Mouse (Mus musculus) neural tube, embryonic 14.5 days (tissue): ENCODE results near the gene Gnat1. TPM values are rescaled to one million over a fixed set of nuclear protein-coding genes. Genes with fewer than 3 reads are reported as not detected.

Experiments
- ATAC-seq: fragments of 200-750 bp; cut with Nextera tagmentation; 2 replicates; pipeline ENCODE4 v1.8.0; 2017; ENCODE audit warnings: low read depth, mild to moderate bottlenecking, moderate TSS enrichment, moderate library complexity
- H3K27ac ChIP-seq: fragments of 300-500 bp; sonication (generic); 2 replicates; pipeline ENCODE4 v1.5.1; 2014; ENCODE audit warnings: low read depth, mild to moderate bottlenecking, control low read depth, low read length, moderate library complexity, mixed read lengths
- H3K27me3 ChIP-seq: fragments of 300-500 bp; sonication (generic); 2 replicates; pipeline ENCODE4 v1.6.1; 2014; ENCODE audit warnings: low read length; ENCODE audit not compliant: control insufficient read depth, insufficient read depth
- H3K36me3 ChIP-seq: fragments of 300-500 bp; sonication (generic); 2 replicates; pipeline ENCODE4 v1.6.1; 2014; ENCODE audit warnings: low read length, mixed read lengths; ENCODE audit not compliant: control insufficient read depth, insufficient read depth
- H3K4me1 ChIP-seq: fragments of 300-500 bp; sonication (generic); 2 replicates; pipeline ENCODE4 v1.6.1; 2014; ENCODE audit warnings: low read length; ENCODE audit not compliant: control insufficient read depth, insufficient read depth
- H3K4me2 ChIP-seq: fragments of 300-500 bp; sonication (generic); 2 replicates; pipeline ENCODE4 v1.6.1; 2014; ENCODE audit warnings: mild to moderate bottlenecking, low read depth, low read length, control low read depth
- H3K4me3 ChIP-seq: fragments of 300-500 bp; sonication (generic); 2 replicates; pipeline ENCODE4 v1.5.1; 2014; ENCODE audit warnings: low read depth, low read length, control low read depth, mixed read lengths
- H3K9ac ChIP-seq: fragments of 300-500 bp; sonication (generic); replicated peaks from 2 replicates; pipeline ENCODE4 v1.6.1; 2014; ENCODE audit warnings: low read depth, mild to moderate bottlenecking, control low read depth, low read length, mixed read lengths
- H3K9me3 ChIP-seq: fragments of 300-500 bp; sonication (generic); 2 replicates; pipeline ENCODE4 v1.6.1; 2016; ENCODE audit warnings: low read length; ENCODE audit not compliant: control insufficient read depth
- WGBS: fragments of 180-500 bp; shearing (Covaris S2); extraction: QIAGEN DNeasy Blood & Tissue Kit; methylation state at CpG from one replicate; pipeline ENCODE4 v1.1.7; 2014; 5-methylcytosine and 5-hydroxymethylcytosine counted together
- polyA plus RNA-seq: library from polyadenylated mRNA; unstranded; fragments of >200 nt; fragmentation: Nextera tagmentation; extraction: Ambion mirVana; gene quantifications from 2 replicates; pipeline ENCODE4 v1.2.1, GENCODE M21; 2014

Gnat1 gene
- polyA plus RNA-seq, 1 experiment from 2014 or later = 2.7 TPM

DNA sequence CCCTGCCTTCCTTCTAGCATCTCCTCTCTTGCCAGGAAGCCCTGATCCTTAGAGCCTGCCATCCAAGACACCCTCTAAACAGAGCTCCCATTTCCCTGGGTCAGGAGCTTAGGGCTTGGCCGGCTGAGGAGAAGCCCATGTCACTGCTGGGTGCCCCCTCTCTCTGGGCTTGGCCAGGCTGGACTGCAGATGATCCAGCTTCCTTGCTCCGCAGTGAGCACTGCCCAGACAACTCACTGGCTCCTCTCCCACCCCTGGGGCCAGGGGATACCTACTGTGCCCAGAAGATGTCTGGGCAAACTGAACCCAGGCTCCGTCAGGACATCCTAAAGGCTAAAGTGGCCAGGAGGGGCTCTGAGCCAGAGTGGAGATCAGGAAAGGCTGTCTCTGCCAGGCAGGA, 19.6 kb downstream of the Gnat1 start:
- Histone ChIP-seq H3K4me2 (no peak overlapping the region), H3K36me3 (no peaks in the 10 kb centered on the region), H3K9me3 (no peaks in the 10 kb centered on the region), H3K27ac (peak overlapping the region; percentile 36; the same call in 1 of the 2 replicates), H3K9ac (no peak overlapping the region), H3K4me3 (no peak overlapping the region), H3K4me1 (peaks cover 8% of the 10 kb centered on the region), H3K27me3 (no peaks in the 10 kb centered on the region)
- 66% methylated on average over 3 of the region's 3 CpGs for WGBS
- peak; percentile 10; the same call in 1 of the 2 replicates for ATAC-seq

DNA sequence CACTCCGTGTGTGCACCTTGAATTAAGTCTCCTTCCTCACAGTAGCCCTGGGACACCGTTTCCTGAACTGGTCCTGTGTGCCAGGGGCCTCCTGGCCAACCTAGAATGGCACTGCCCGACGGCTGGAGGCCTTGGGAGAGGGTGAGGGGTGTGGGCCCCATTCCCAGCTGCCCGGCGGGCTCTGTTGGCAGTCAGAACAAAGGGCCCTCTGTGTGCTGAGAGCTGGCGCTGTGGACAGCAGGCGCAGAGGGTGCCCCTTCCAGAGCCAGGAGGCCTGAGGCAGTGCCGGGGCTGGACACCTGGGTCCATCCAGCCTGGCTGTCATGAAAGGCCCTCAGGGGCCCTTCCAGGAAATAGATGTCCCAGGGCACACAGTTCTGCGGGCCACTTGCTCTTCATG, 20.0 kb downstream of the Gnat1 start:
- peak overlapping the region; percentile 36; the same call in 1 of the 2 replicates for H3K27ac ChIP-seq
- H3K9ac ChIP-seq = no peak overlapping the region
- H3K27me3 ChIP-seq = no peaks in the 10 kb centered on the region
- no peaks in the 10 kb centered on the region for H3K9me3 ChIP-seq
- no peak overlapping the region for H3K4me3 ChIP-seq
- 61% methylated on average over 10 of the region's 10 CpGs for WGBS
- no peak overlapping the region for H3K4me2 ChIP-seq
- no peaks in the 10 kb centered on the region for H3K36me3 ChIP-seq
- peaks cover 8% of the 10 kb centered on the region for H3K4me1 ChIP-seq
- peak; percentile 59; the same call in 1 of the 2 replicates for ATAC-seq

DNA sequence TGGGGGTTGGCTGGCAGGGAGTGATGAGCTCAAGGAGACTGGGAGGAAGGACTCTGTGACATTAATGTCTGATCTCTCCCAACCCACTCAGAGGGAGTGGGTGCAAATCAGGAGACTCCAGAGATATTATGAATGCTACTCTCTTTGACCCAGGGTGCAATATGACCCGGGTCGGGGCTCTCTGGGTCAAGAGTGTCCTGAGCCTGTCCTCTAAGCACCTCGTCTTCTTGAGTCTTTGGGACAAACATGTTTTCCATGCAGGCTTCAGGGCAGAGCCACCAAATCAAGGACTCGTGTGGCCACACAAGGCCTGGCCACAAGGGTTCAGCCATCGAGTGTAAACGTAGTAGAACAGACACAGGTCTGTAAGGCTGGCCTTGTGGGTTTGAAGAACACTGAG, 21.4 kb downstream of the Gnat1 start:
- no peak overlapping the region for H3K4me2 ChIP-seq
- no peaks in the 10 kb centered on the region for H3K36me3 ChIP-seq
- no peak overlapping the region for H3K4me3 ChIP-seq
- ATAC-seq = no peak
- H3K27ac ChIP-seq = no peak overlapping the region
- H3K9ac ChIP-seq = no peak overlapping the region
- 89% methylated on average over 6 of the region's 6 CpGs for WGBS
- H3K4me1 ChIP-seq = peaks cover 4% of the 10 kb centered on the region; the same call in 1 of the 2 replicates
- H3K27me3 ChIP-seq = no peaks in the 10 kb centered on the region
- no peaks in the 10 kb centered on the region for H3K9me3 ChIP-seq

DNA sequence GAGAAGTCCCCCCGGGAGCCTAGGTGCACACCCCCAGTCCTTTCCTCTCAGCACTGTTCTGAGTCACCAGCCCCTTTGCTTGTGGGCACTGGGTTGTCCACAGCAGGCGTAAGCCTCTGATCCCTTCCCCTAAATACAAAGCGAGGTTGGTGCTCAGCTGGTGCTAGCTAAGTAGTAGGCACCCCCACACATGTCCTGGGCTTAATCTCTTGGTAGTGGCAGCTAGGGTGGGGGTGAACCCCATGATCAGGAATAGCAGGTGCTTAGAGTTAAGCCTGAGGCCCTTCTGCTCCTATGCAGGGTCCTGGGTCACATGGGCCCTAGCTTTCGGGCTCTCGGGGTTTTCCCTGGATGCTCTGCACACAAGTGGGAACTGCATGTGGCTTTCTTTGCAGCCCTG, 22.4 kb downstream of the Gnat1 start:
- Histone ChIP-seq H3K4me3 (no peak overlapping the region), H3K4me2 (no peak overlapping the region), H3K9me3 (no peaks in the 10 kb centered on the region), H3K9ac (no peak overlapping the region), H3K36me3 (no peaks in the 10 kb centered on the region), H3K4me1 (peaks cover 4% of the 10 kb centered on the region; the same call in 1 of the 2 replicates), H3K27ac (no peak overlapping the region), H3K27me3 (no peaks in the 10 kb centered on the region)
- WGBS = 95% methylated on average over 5 of the region's 5 CpGs
- ATAC-seq = no peak

DNA sequence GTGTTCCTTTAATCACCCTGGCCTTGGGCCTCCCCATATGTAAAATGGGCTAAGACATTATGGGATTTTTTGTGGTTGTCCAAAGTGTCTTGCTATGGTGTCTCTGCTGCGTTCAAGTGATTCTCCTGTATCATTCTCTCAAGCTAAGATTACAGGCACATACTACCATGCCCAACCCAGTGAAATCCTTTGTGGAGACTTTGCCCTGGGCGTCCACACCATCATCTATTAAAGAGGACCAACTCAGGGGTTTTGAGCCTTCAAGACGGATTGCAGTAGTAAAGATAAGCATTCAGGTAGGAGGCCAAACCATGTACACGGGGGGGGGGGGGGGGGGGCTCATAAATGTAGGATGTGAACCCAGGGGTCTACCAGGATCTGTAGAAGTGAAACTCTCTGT, 24.9 kb downstream of the Gnat1 start:
- H3K9ac ChIP-seq = no peak overlapping the region
- H3K36me3 ChIP-seq = no peaks in the 10 kb centered on the region
- no peak overlapping the region for H3K4me3 ChIP-seq
- 82% methylated on average over 4 of the region's 4 CpGs for WGBS
- H3K9me3 ChIP-seq = no peaks in the 10 kb centered on the region
- no peak overlapping the region for H3K4me2 ChIP-seq
- no peaks in the 10 kb centered on the region for H3K4me1 ChIP-seq
- no peak for ATAC-seq
- no peaks in the 10 kb centered on the region for H3K27me3 ChIP-seq
- H3K27ac ChIP-seq = no peak overlapping the region

DNA sequence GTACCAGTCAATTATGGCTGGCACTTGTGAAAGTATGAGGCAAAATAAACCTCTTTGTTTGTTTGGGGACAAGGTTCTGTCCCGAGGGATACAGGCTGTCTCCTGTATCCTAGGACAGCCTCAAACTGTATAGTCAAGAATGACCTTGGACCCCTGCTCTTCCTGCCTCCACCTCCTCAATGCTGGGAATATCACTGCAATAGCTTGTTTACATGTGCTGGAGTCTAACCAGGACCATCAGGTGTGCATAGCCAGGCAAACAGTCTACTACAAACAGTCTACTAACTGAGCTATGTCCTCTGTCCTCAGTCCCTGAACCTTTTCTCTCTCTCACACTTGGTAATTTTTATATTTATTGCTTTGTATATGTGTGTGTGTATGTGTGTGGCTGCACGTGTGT, 26.0 kb downstream of the Gnat1 start:
- Histone ChIP-seq H3K27ac (no peak overlapping the region), H3K4me1 (no peaks in the 10 kb centered on the region), H3K9me3 (no peaks in the 10 kb centered on the region), H3K9ac (no peak overlapping the region), H3K4me2 (no peak overlapping the region), H3K4me3 (no peak overlapping the region), H3K36me3 (no peaks in the 10 kb centered on the region), H3K27me3 (no peaks in the 10 kb centered on the region)
- WGBS = 81% methylated on average over 2 of the region's 2 CpGs
- no peak for ATAC-seq

DNA sequence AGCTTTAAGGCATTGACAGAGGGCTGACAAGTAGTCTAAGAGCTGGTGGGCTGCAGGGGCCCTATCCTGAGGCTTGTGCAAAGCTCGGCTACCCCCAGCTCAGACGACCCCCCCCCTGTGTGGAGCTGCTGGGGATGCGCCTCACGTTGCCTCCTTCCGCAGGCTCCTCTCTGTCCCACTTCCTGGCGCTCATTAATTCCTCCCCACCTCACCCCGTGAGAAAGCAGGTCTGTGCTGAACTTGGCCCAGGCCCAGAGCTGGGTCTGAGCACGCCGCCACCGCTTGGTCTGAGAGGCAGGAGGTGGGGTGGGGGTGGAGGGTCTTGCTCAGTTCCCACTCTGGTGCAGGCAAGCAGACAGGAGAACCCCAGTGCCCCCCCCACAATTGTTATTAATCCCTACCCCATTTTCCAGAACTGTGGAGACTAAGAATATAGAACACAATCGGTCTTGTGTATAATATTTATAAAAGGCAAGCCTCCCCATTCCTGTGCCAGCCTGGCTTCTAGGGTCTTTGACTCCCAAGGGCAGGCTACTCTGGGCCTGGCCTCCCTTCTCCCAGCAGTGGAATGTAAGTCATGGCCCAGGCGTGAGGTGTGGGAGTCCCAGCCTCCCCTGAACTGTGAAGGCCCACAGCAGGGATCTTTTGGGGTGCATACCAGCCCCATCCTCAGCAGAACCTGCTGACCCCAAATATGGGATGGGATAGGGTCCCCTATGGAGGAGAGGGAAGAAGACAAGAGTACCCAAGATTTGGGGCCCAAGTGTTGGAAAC, 28.6 kb downstream of the Gnat1 start:
- no peaks in the 10 kb centered on the region for H3K27me3 ChIP-seq
- H3K4me3 ChIP-seq = no peak overlapping the region
- H3K9me3 ChIP-seq = no peaks in the 10 kb centered on the region
- H3K4me1 ChIP-seq = no peaks in the 10 kb centered on the region
- no peak overlapping the region for H3K4me2 ChIP-seq
- no peak overlapping the region; the same call in none of the 2 replicates for H3K27ac ChIP-seq
- no peak overlapping the region for H3K9ac ChIP-seq
- WGBS = 31% methylated on average over 12 of the region's 12 CpGs
- H3K36me3 ChIP-seq = no peaks in the 10 kb centered on the region
- peak; percentile 85 for ATAC-seq

DNA sequence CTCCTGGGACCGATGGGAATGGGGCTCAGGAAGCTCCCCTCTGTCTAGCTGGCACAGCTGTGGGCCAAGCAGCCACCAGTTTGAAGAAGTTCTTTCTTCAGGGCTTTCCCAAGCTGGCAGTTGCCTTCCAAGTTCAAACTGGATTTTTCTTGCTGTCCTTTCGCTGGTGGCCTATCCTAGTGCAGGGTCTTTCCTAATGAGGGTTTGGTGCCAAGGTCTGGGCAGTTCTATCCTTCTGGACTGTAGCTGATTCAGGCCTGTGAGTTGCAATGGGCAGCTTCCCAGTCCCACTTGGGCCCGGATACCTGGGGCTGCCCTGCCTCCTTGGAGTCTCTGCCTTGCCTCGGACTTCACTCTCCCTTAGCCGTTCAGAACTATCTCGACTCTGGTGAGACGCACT, 29.3 kb downstream of the Gnat1 start:
- Histone ChIP-seq H3K36me3 (no peaks in the 10 kb centered on the region), H3K4me2 (no peak overlapping the region), H3K9me3 (no peaks in the 10 kb centered on the region), H3K27ac (no peak overlapping the region), H3K9ac (no peak overlapping the region), H3K27me3 (no peaks in the 10 kb centered on the region), H3K4me1 (no peaks in the 10 kb centered on the region), H3K4me3 (no peak overlapping the region)
- WGBS = 66% methylated on average over 7 of the region's 7 CpGs
- no peak for ATAC-seq

DNA sequence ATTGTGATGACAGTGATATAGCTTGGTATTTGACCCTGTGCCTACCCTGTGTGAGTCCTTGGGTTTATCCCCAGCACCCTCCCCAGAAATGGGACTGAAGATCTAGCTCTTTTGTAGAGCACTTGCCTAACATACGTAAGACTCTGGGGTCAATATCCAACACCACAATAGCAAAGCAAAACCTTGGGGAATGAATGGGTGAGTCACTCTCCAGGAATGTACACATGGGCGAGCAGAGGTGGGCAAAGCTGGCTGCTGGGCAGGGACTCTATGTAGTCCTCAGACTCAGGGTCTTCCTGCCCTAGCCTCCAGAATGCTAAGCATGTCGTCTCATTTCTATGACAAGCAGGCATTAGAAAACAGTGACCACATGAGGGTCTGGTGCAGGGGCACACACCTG, 30.7 kb downstream of the Gnat1 start:
- Histone ChIP-seq H3K4me3 (no peak overlapping the region), H3K9me3 (no peaks in the 10 kb centered on the region), H3K4me1 (peaks cover 4% of the 10 kb centered on the region), H3K27me3 (no peaks in the 10 kb centered on the region), H3K9ac (no peak overlapping the region), H3K27ac (no peak overlapping the region), H3K36me3 (no peaks in the 10 kb centered on the region), H3K4me2 (no peak overlapping the region)
- WGBS = 82% methylated on average over 3 of the region's 3 CpGs
- no peak for ATAC-seq
